Mouse (Mus musculus) testis, adult 2 months (tissue): ENCODE results near the gene Prpsap1.

Experiments
- CTCF ChIP-seq: fragments of 200-500 bp; IDR thresholded peaks from 2 replicates; pipeline ENCODE4 v1.5.1; 2012; ENCODE audit warnings: low read depth, mild to moderate bottlenecking, inconsistent platforms, low read length, moderate library complexity; ENCODE audit not compliant: control insufficient read depth, insufficient read depth, insufficient replicate concordance
- POLR2A ChIP-seq: fragments of 200-500 bp; IDR thresholded peaks from 2 replicates; pipeline ENCODE4 v1.6.1; 2012; ENCODE audit warnings: low read depth, mild to moderate bottlenecking, inconsistent platforms, low read length, moderate library complexity; ENCODE audit not compliant: control insufficient read depth

DNA sequence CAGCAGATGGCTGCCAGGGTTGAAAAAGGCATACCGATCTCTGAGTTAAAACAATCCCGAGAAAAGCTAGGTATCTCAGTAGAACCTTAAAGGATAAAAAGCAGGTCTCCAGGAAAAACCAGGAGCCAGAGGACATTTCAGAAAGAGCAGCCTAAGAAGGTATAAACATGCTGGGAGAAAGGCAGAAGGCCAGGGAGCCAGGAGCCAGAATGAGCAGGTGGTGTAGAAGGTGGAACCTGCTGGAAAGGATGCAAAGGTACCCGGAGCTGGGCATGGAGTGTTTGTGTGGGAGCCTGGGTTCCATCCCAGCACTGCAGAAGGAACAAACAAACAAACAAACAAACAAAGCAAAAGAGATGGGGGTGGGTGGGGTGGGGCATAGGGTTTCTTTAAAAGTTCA, 44.7 kb downstream of the Prpsap1 start:
- TF ChIP-seq CTCF (no peak), POLR2A (no peak)
